Mouse (Mus musculus) activated CD4-positive, CD25-positive, alpha-beta regulatory T cell, adult 9 weeks (primary cell): ENCODE data around the gene Trp53bp2. TPM values are rescaled to one million over a fixed set of nuclear protein-coding genes. Genes with fewer than 3 reads are reported as not detected.

Source experiments
- polyA plus RNA-seq: library from polyadenylated mRNA; unstranded; fragments of 100-300 nt; shearing (Covaris generic); gene quantifications from one replicate; pipeline ENCODE4 v1.2.1, GENCODE M21; 2017

Trp53bp2 gene
- 8.7 TPM for polyA plus RNA-seq

GRCm38 (mm10) chr1:182408684-182409327 is at the start of gene Trp53bp2:
Trp53bp2 (plus strand) TSS chr1:182409172.

Other genes starting within 250 kb of the Trp53bp2 start
- gene Vmn1r1, start 244.7 kb upstream of the Trp53bp2 start, polyA plus RNA-seq: not detected
- gene Degs1, start 126.4 kb upstream of the Trp53bp2 start, polyA plus RNA-seq: 125 TPM
- 4.8 TPM for gene Fbxo28, start 67.5 kb upstream of the Trp53bp2 start, polyA plus RNA-seq
- gene Capn2, start 108.4 kb downstream of the Trp53bp2 start, polyA plus RNA-seq: 51.6 TPM
- gene Capn8, start 155.8 kb downstream of the Trp53bp2 start, polyA plus RNA-seq: not detected